Mouse (Mus musculus): ENCODE results near the gene Gm5662.
"Not testable (repeated sequence)": the region's sequence is repeated elsewhere in the genome, so short reads cannot be mapped to it uniquely, and the experiment has no call there.

- TF ChIP-seq POLR2A (IDR thresholded peaks at IDR 0.05; ENCODE audit: borderline replicate concordance, insufficient read depth, low read length); CTCF (IDR thresholded peaks at IDR 0.05; ENCODE audit: borderline replicate concordance, insufficient read depth, low read depth, low read length): not testable (repeated sequence)
Observed at GRCm38 (mm10) chr12:88297171-88297570, 22.9 kb upstream of the Gm5662 start.
